Mouse (Mus musculus) bone marrow, adult 2 months (tissue): ENCODE results near the gene Mtfr2.

Experiments used
- CTCF ChIP-seq: fragments of 200-500 bp; IDR thresholded peaks from 2 replicates; pipeline ENCODE4 v1.5.1; 2011; ENCODE audit warnings: low read length, control low read depth; ENCODE audit not compliant: control insufficient read depth, insufficient read depth
- POLR2A ChIP-seq: fragments of 200-500 bp; IDR thresholded peaks from 2 replicates; pipeline ENCODE4 v1.6.1; 2011; ENCODE audit warnings: low read depth, mild to moderate bottlenecking, control low read depth, low read length, borderline replicate concordance; ENCODE audit not compliant: control insufficient read depth

DNA sequence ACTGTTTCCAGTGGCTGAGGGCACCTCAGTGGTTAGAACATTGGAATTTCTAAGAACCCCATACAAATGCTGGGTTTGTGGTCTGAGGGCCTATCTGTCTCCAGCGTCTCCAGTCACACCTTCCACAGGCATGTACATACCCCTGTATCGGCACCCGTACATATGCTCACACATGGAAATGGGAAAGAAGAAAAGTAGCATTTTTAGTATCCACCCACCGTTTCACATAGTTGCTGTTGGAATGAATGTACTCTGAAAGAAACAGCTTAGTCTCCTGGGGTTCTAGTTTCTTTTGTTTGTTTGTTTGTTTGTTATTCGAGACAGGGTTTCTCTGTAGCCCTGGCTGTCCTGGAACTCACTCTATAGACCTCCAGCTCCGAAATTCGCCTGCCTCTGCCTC lies 9.7 kb upstream of the Mtfr2 start:
- TF ChIP-seq CTCF (no peak), POLR2A (no peak)
